In genomic region chr16:97877502-97877901, GRCm38 (mm10) we compare ENCODE assay signal across 34 mouse cellular contexts.
"Had no signal": no experiment of that assay in that cellular context is flagged by ENCODE, and none has a peak within 500 bp of the region (broad histone marks: within the 10 kb centered on the region; RNA-seq: fewer than 3 reads in every experiment).

No protein-coding gene starts in this region.

- ATAC-seq: hindbrain, embryonic 16.5 days; hindbrain, postnatal 0 days; intestine, embryonic 15.5 days; intestine, embryonic 16.5 days; intestine, postnatal 0 days had no signal

- H3K27me3 ChIP-seq: heart, embryonic 12.5 days; heart, embryonic 13.5 days; heart, embryonic 15.5 days; hindbrain, embryonic 12.5 days; hindbrain, embryonic 13.5 days; hindbrain, embryonic 15.5 days; intestine, embryonic 15.5 days; kidney, embryonic 15.5 days had no signal

- H3K4me3 ChIP-seq: heart, embryonic 10.5 days; heart, embryonic 12.5 days; heart, embryonic 13.5 days; heart, embryonic 15.5 days; hindbrain, embryonic 10.5 days; hindbrain, embryonic 12.5 days; hindbrain, embryonic 13.5 days; hindbrain, embryonic 15.5 days; intestine, embryonic 15.5 days; kidney, embryonic 15.5 days; layer of hippocampus, adult 2 months; left cerebral cortex, adult 2 months had no signal

- H3K9me3 ChIP-seq: heart, embryonic 10.5 days; heart, embryonic 15.5 days; hindbrain, embryonic 10.5 days; hindbrain, embryonic 12.5 days; hindbrain, embryonic 13.5 days; hindbrain, embryonic 15.5 days; intestine, embryonic 15.5 days; kidney, embryonic 15.5 days had no signal

- DNase-seq: heart, postnatal 14 days; heart, postnatal 36 days; heart, postnatal 4 days; kidney, adult 11 months; kidney, adult 18-20 months; kidney, adult 2 months; kidney, adult 8-10 months; kidney, adult 9 months; kidney, postnatal 10 days; kidney, postnatal 14 days; kidney, postnatal 25 days; kidney, postnatal 36 days; kidney, postnatal 4 days; layer of hippocampus, adult 9-11 months; layer of hippocampus, postnatal 36 days had no signal

- H3K4me1 ChIP-seq: heart, embryonic 10.5 days; heart, embryonic 12.5 days; heart, embryonic 13.5 days; heart, embryonic 15.5 days; hindbrain, embryonic 10.5 days; hindbrain, embryonic 12.5 days; hindbrain, embryonic 13.5 days; hindbrain, embryonic 15.5 days; intestine, embryonic 15.5 days had no signal

- H3K27ac ChIP-seq: heart, embryonic 10.5 days; heart, embryonic 13.5 days; heart, embryonic 15.5 days; hindbrain, embryonic 10.5 days; hindbrain, embryonic 12.5 days; hindbrain, embryonic 13.5 days; hindbrain, embryonic 14.5 days; hindbrain, embryonic 15.5 days; hindbrain, postnatal 0 days; intestine, embryonic 15.5 days; kidney, embryonic 15.5 days; kidney, postnatal 0 days; layer of hippocampus, adult 2 months; left cerebral cortex, adult 2 months had no signal

- H3K4me2 ChIP-seq: heart, embryonic 11.5 days; heart, embryonic 12.5 days; heart, embryonic 13.5 days; heart, embryonic 15.5 days; hindbrain, embryonic 12.5 days; hindbrain, embryonic 13.5 days; hindbrain, embryonic 14.5 days; hindbrain, embryonic 15.5 days; intestine, embryonic 15.5 days; kidney, embryonic 15.5 days had no signal

- H3K9ac ChIP-seq: heart, embryonic 12.5 days; heart, embryonic 13.5 days; heart, embryonic 15.5 days; hindbrain, embryonic 12.5 days; hindbrain, embryonic 13.5 days; hindbrain, embryonic 14.5 days; hindbrain, embryonic 15.5 days; intestine, embryonic 15.5 days; kidney, embryonic 15.5 days had no signal
